Mouse (Mus musculus): ENCODE measurements around the gene Phospho1.

The Phospho1 gene

GRCm38 (mm10) chr11:95834742-95835710 lies 10.7 kb downstream of the Phospho1 start:
- peak; percentile 51 to 63 for DNase-seq

GRCm38 (mm10) chr11:95835832-95836231 lies 11.5 kb downstream of the Phospho1 start:
- DNase-seq: no peak

- no peak for DNase-seq
These were observed 12.1 kb downstream of the Phospho1 start for GRCm38 (mm10) chr11:95836433-95836832.

GRCm38 (mm10) chr11:95837059-95837458 lies 12.8 kb downstream of the Phospho1 start, which contains the start of gene Gngt2:
Gene Gngt2, plus strand, starts transcription at chr11:95837216.
- DNase-seq: peak; percentile 81

- DNase-seq: no peak
These were observed 14.3 kb downstream of the Phospho1 start for GRCm38 (mm10) chr11:95838598-95838997.

- no peak for DNase-seq
These were observed 14.9 kb downstream of the Phospho1 start for GRCm38 (mm10) chr11:95838999-95839868.

- DNase-seq: no peak
These were observed 16.6 kb downstream of the Phospho1 start for GRCm38 (mm10) chr11:95840694-95841497.

GRCm38 (mm10) chr11:95841498-95841830 lies 17.2 kb downstream of the Phospho1 start:
- DNase-seq: no peak

- DNase-seq: no peak
These were observed 17.9 kb downstream of the Phospho1 start, which contains the start of gene Abi3 for GRCm38 (mm10) chr11:95842074-95842681. Gene Abi3, minus strand, starts transcription at chr11:95842476.

- DNase-seq: no peak
These were observed 18.7 kb downstream of the Phospho1 start for GRCm38 (mm10) chr11:95842953-95843352.

- no peak for DNase-seq
These were observed 19.2 kb downstream of the Phospho1 start for GRCm38 (mm10) chr11:95843421-95843950.

- DNase-seq: peak; percentile 49 to 54
These were observed 20.6 kb downstream of the Phospho1 start for GRCm38 (mm10) chr11:95844935-95845334.

- no peak for DNase-seq
These were observed 26.6 kb downstream of the Phospho1 start for GRCm38 (mm10) chr11:95850898-95851297.

GRCm38 (mm10) chr11:95853684-95854083 lies 29.4 kb downstream of the Phospho1 start:
- DNase-seq: peak; percentile 76 to 80

- DNase-seq: peak; percentile 53 to 56
These were observed 33.0 kb downstream of the Phospho1 start for GRCm38 (mm10) chr11:95857306-95857705.

GRCm38 (mm10) chr11:95857716-95858527 lies 33.6 kb downstream of the Phospho1 start:
- DNase-seq: peak; percentile 67 to 78

- DNase-seq: peak; percentile 99
These were observed 34.5 kb downstream of the Phospho1 start for GRCm38 (mm10) chr11:95858528-95859467.

GRCm38 (mm10) chr11:95859468-95859855 lies 35.2 kb downstream of the Phospho1 start:
- peak; percentile 82 to 83 for DNase-seq

GRCm38 (mm10) chr11:95860071-95860490 lies 35.8 kb downstream of the Phospho1 start:
- DNase-seq: peak in 1 of 2 experiments; percentile 20
